Mouse (Mus musculus): Measurements from ENCODE around the gene Zfp668.

GRCm38 (mm10) chr7:127894480-127894879 lies 17.9 kb upstream of the Zfp668 start:
- peak; percentile 29; the same call in 1 of the 2 replicates for TF ChIP-seq CTCF (IDR thresholded peaks at IDR 0.05; ENCODE audit: low read depth)
- no peak for TF ChIP-seq EP300 (optimal IDR thresholded peaks at IDR 0.05)

All from stomach, postnatal 0 days (tissue).